Mouse (Mus musculus): ENCODE measurements at regions not wholly inside any gene's neighbourhood (a gene's known extent, or its start where the extent isn't known, plus 50 kb on each side); places are given as distances from the start of the nearest gene placed in this dataset.

- H3K36me3 ChIP-seq (ENCODE audit: control insufficient read depth, insufficient read depth, low read length, poor library complexity, severe bottlenecking), result no peaks in the 10 kb centered on the region
These were observed 120.1 kb upstream of the Gm37988 start for GRCm38 (mm10) chr1:4687605-4688004.

GRCm38 (mm10) chr1:4689096-4689495 is 118.6 kb upstream of the Gm37988 start:
- Histone ChIP-seq H3K36me3 (ENCODE audit: control insufficient read depth, insufficient read depth, low read length, poor library complexity, severe bottlenecking) (no peaks in the 10 kb centered on the region), H3K4me1 (ENCODE audit: control insufficient read depth in 2 of 2, insufficient read depth in 2 of 2, low read length in 2 of 2, poor library complexity in 1 of 2) (peaks cover 0 to 3% of the 10 kb centered on the region in 2 experiments; a peak in 1 of 4 replicates), H3K4me3 (ENCODE audit: insufficient read depth in 1 of 2, low read depth in 1 of 2, low read length in 2 of 2, poor library complexity in 1 of 2, severe bottlenecking in 1 of 2) (peak overlapping the region; percentile 9 to 47; a peak in 3 of 4 replicates), H3K9me3 (ENCODE audit: control insufficient read depth, insufficient read depth, low read depth, low read length) (no peaks in the 10 kb centered on the region), H3K9ac (ENCODE audit: insufficient read depth, low read depth, low read length, poor library complexity, severe bottlenecking) (no peak overlapping the region; the same call in 1 of the 2 replicates), H3K27ac (ENCODE audit: insufficient read depth, low read depth, low read length, poor library complexity, severe bottlenecking) (no peak overlapping the region)
- no peak for TF ChIP-seq CHD2 (IDR thresholded peaks at IDR 0.05; ENCODE audit: low read depth, low read length)
- no peak for TF ChIP-seq ZNF384 (IDR thresholded peaks at IDR 0.05; ENCODE audit: low read depth, low read length)
- TF ChIP-seq MAFK (IDR thresholded peaks at IDR 0.05; ENCODE audit: insufficient read depth, low read depth, low read length), result no peak
- TF ChIP-seq HCFC1 (IDR thresholded peaks at IDR 0.05; ENCODE audit: borderline replicate concordance, insufficient read depth, low read length), result no peak
- TF ChIP-seq ZC3H11A (IDR thresholded peaks at IDR 0.05; ENCODE audit: borderline replicate concordance, low read depth, low read length), result no peak
- in situ Hi-C loops (cut with MboI; ENCODE audit: low sequenced_read_pairs in 2 of 2, unreplicated experiment in 2 of 2), result no loop called here
- no peak for DNase-seq (ENCODE audit: low read depth, low spot score)

More at GRCm38 (mm10) chr1:4687605-4688004, 120.1 kb upstream of the Gm37988 start:
- Histone ChIP-seq H3K9me3 (ENCODE audit: control insufficient read depth, insufficient read depth, low read depth, low read length) (no peaks in the 10 kb centered on the region), H3K9ac (ENCODE audit: insufficient read depth, low read depth, low read length, poor library complexity, severe bottlenecking) (no peak overlapping the region), H3K27ac (ENCODE audit: insufficient read depth, low read depth, low read length, poor library complexity, severe bottlenecking) (no peak overlapping the region), H3K4me1 (ENCODE audit: control insufficient read depth in 2 of 2, insufficient read depth in 2 of 2, low read length in 2 of 2, poor library complexity in 1 of 2) (peaks cover 0 to 3% of the 10 kb centered on the region in 2 experiments; a peak in 1 of 4 replicates), H3K4me3 (ENCODE audit: insufficient read depth in 1 of 2, low read depth in 1 of 2, low read length in 2 of 2, poor library complexity in 1 of 2, severe bottlenecking in 1 of 2) (no peak overlapping the region)
- in situ Hi-C loops (cut with MboI; ENCODE audit: low sequenced_read_pairs in 2 of 2, unreplicated experiment in 2 of 2), result no loop called here
- TF ChIP-seq CHD2 (IDR thresholded peaks at IDR 0.05; ENCODE audit: low read depth, low read length) (no peak), HCFC1 (IDR thresholded peaks at IDR 0.05; ENCODE audit: borderline replicate concordance, insufficient read depth, low read length) (no peak), ZNF384 (IDR thresholded peaks at IDR 0.05; ENCODE audit: low read depth, low read length) (peak; percentile 98)
- no peak for DNase-seq (ENCODE audit: low read depth, low spot score)

- Histone ChIP-seq H3K9me3 (ENCODE audit: control insufficient read depth, insufficient read depth, low read depth, low read length) (no peaks in the 10 kb centered on the region), H3K27ac (ENCODE audit: insufficient read depth, low read depth, low read length, poor library complexity, severe bottlenecking) (no peak overlapping the region), H3K9ac (ENCODE audit: insufficient read depth, low read depth, low read length, poor library complexity, severe bottlenecking) (no peak overlapping the region), H3K4me3 (ENCODE audit: insufficient read depth in 1 of 2, low read depth in 1 of 2, low read length in 2 of 2, poor library complexity in 1 of 2, severe bottlenecking in 1 of 2) (no peak overlapping the region), H3K4me1 (ENCODE audit: control insufficient read depth in 2 of 2, insufficient read depth in 2 of 2, low read length in 2 of 2, poor library complexity in 1 of 2) (no peaks in the 10 kb centered on the region), H3K36me3 (ENCODE audit: control insufficient read depth, insufficient read depth, low read length, poor library complexity, severe bottlenecking) (no peaks in the 10 kb centered on the region)
- in situ Hi-C loops (cut with MboI; ENCODE audit: low sequenced_read_pairs in 2 of 2, unreplicated experiment in 2 of 2), result no loop called here
- DNase-seq (ENCODE audit: low read depth, low spot score), result no peak
- no peak for TF ChIP-seq MAFK (IDR thresholded peaks at IDR 0.05; ENCODE audit: insufficient read depth, low read depth, low read length)
- TF ChIP-seq ZNF384 (IDR thresholded peaks at IDR 0.05; ENCODE audit: low read depth, low read length), result no peak
- TF ChIP-seq CHD2 (IDR thresholded peaks at IDR 0.05; ENCODE audit: low read depth, low read length), result no peak
- TF ChIP-seq HCFC1 (IDR thresholded peaks at IDR 0.05; ENCODE audit: borderline replicate concordance, insufficient read depth, low read length), result no peak
- no peak for TF ChIP-seq ZC3H11A (IDR thresholded peaks at IDR 0.05; ENCODE audit: borderline replicate concordance, low read depth, low read length)
These were observed 104.4 kb upstream of the Gm37988 start for GRCm38 (mm10) chr1:4703316-4703715.

GRCm38 (mm10) chr1:4706171-4706570 is 101.5 kb upstream of the Gm37988 start:
- Histone ChIP-seq H3K27ac (ENCODE audit: insufficient read depth, low read depth, low read length, poor library complexity, severe bottlenecking) (no peak overlapping the region), H3K9me3 (ENCODE audit: control insufficient read depth, insufficient read depth, low read depth, low read length) (no peaks in the 10 kb centered on the region), H3K36me3 (ENCODE audit: control insufficient read depth, insufficient read depth, low read length, poor library complexity, severe bottlenecking) (no peaks in the 10 kb centered on the region), H3K4me3 (ENCODE audit: insufficient read depth in 1 of 2, low read depth in 1 of 2, low read length in 2 of 2, poor library complexity in 1 of 2, severe bottlenecking in 1 of 2) (no peak overlapping the region), H3K9ac (ENCODE audit: insufficient read depth, low read depth, low read length, poor library complexity, severe bottlenecking) (no peak overlapping the region), H3K4me1 (ENCODE audit: control insufficient read depth in 2 of 2, insufficient read depth in 2 of 2, low read length in 2 of 2, poor library complexity in 1 of 2) (no peaks in the 10 kb centered on the region)
- DNase-seq (ENCODE audit: low read depth, low spot score), result no peak
- in situ Hi-C loops (cut with MboI; ENCODE audit: low sequenced_read_pairs in 2 of 2, unreplicated experiment in 2 of 2), result no loop called here
- TF ChIP-seq ZNF384 (IDR thresholded peaks at IDR 0.05; ENCODE audit: low read depth, low read length) (no peak), ZC3H11A (IDR thresholded peaks at IDR 0.05; ENCODE audit: borderline replicate concordance, low read depth, low read length) (no peak), CHD2 (IDR thresholded peaks at IDR 0.05; ENCODE audit: low read depth, low read length) (no peak), HCFC1 (IDR thresholded peaks at IDR 0.05; ENCODE audit: borderline replicate concordance, insufficient read depth, low read length) (no peak), MAFK (IDR thresholded peaks at IDR 0.05; ENCODE audit: insufficient read depth, low read depth, low read length) (no peak)
